Mouse (Mus musculus) lung, adult 10 weeks (tissue): ENCODE results near the gene Eef1a1. TPM values are rescaled to one million over a fixed set of nuclear protein-coding genes. Genes with fewer than 3 reads are reported as not detected.

ENCODE experiments used
- polyA plus RNA-seq: library from polyadenylated mRNA; stranded (reverse); fragments of 350-450 nt; fragmentation: Illumina TruSeq; extraction: RNeasy Lipid Tissue Mini Kit (QIAGEN cat#74804); gene quantifications from one replicate; pipeline ENCODE4 v1.2.3, GENCODE M21; 2014; ENCODE audit warnings: low read depth, low replicate concordance; ENCODE audit not compliant: insufficient read depth

The Eef1a1 gene
- 5,877 TPM for polyA plus RNA-seq

DNA sequence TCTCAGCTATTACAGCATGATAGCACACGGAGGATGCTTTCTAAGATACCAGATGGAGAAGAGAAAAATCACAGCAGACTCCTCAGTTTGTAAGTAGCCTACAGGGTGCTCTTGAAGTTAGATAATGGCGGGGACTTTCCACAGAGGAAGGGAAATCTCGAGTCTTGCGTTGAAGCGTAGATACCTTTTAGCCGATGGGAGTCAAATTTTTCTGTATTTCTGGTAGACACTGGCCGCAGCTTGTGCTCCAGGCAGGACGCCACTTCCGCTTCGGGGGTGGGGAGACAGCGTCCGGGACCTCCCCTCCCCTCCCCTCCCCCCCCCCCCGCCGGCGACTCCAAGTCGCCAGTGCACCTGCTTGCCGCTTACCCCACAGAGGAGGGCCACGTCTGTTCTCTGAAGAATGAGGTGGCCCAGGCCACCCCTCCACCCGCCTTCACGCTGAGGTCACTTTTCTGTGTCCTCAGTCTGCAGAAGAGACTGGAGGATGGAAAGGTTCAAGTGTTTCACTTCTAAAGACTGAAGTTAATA, at the start of gene Eef1a1:
Eef1a1 (minus strand) TSS at position 262 of the 531 bp plus-strand sequence.

GRCm38 (mm10) chr9:78447973-78448873, 40.7 kb downstream of the Eef1a1 start, which contains the start of the genes Mto1 and Gm17324:
Gene Mto1, plus strand, starts transcription at chr9:78448208.
Gene Gm17324, minus strand, starts transcription at chr9:78448786.

DNA sequence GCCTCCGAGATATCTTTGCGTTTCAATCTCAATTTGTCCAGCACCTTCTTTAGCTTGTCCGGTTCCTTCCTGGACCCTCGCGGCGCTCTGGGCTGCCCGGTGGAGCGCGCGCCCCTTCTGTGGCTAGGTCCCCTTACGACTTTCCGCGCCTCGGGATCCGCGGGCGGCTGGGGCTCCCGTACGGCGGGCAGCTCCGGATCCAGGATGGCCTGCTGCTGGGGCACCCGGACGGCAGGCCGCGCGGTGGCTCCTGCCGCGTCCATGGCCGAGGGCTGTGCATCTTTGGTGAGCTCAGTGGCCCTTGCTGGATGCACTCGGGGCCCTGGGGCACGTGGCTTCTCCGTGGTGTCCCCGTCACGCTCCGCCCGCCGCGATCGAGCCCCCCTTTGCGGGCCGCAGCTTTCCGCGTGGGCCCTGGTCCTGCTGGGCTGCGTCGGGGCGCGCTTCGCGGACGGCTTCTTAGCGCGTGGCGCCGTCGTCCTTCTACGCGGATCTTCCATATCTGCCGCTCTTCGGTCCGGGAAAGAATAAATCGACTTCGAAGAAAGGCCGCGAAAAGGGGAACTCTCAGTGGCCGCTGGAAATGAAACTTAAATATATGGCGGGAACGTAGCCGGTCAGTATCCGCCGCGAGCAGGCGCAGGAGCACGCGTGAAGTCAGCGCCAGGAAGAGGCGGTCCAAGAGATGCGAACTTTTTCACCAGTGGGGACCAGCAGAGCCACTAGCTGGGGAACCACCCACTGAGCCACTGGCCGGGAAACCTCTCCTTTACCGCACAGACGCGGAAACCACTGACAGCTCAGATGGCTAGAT, 46.2 kb downstream of the Eef1a1 start, which contains the start of gene Cgas:
Cgas (minus strand) TSS at position 659 of the 814 bp plus-strand sequence.

Other genes starting within 250 kb of the Eef1a1 start
- 0.40 TPM for gene Gm3776, start 232.0 kb downstream of the Eef1a1 start, polyA plus RNA-seq
- gene Gm10639, start 199.2 kb downstream of the Eef1a1 start, polyA plus RNA-seq = not detected
- not detected for gene Omt2a, start 174.4 kb downstream of the Eef1a1 start, polyA plus RNA-seq
- gene Omt2b, start 161.6 kb downstream of the Eef1a1 start, polyA plus RNA-seq = not detected
- gene Gsta2, start 133.4 kb downstream of the Eef1a1 start, polyA plus RNA-seq = 10.9 TPM
- gene Dppa5a, start 121.0 kb downstream of the Eef1a1 start, polyA plus RNA-seq = 0.62 TPM
- gene Ooep, start 110.4 kb downstream of the Eef1a1 start, polyA plus RNA-seq = 1.1 TPM
- 0.13 TPM for gene Ddx43, start 93.4 kb downstream of the Eef1a1 start, polyA plus RNA-seq
- 1.2 TPM for gene Cgas, start 45.9 kb downstream of the Eef1a1 start, polyA plus RNA-seq
- gene Mto1, start 40.9 kb downstream of the Eef1a1 start, polyA plus RNA-seq = 6.1 TPM
- not detected for gene Gm17324, start 40.4 kb downstream of the Eef1a1 start, polyA plus RNA-seq
- 6.6 TPM for gene Slc17a5, start 98.9 kb upstream of the Eef1a1 start, polyA plus RNA-seq
- gene Cd109, start 126.4 kb upstream of the Eef1a1 start, polyA plus RNA-seq = 0.59 TPM